Mouse (Mus musculus) CH12.LX (cell line): ENCODE results near the gene Hist1h2ag.

Experiments
- CTCF ChIP-seq, 2 experiments: IDR thresholded peaks in 1 of 2; conservative IDR thresholded peaks in 1 of 2; 2 replicates each; pipeline ENCODE4 v1.5.1; 2011 to 2012; ENCODE audit warnings: low read depth in 2 of 2, low read length in 2 of 2, improper control_type of control experiment in 1 of 2, inconsistent platforms in 1 of 2, mild to moderate bottlenecking in 1 of 2, moderate library complexity in 1 of 2
- JUND ChIP-seq: conservative IDR thresholded peaks from 2 replicates; pipeline ENCODE4 v1.6.1; 2011; ENCODE audit warnings: low read depth, low read length, improper control_type of control experiment
- MXI1 ChIP-seq: IDR thresholded peaks from 2 replicates; pipeline ENCODE4 v1.6.1; 2011; ENCODE audit warnings: mild to moderate bottlenecking, low read depth, low read length, improper control_type of control experiment

GRCm38 (mm10) chr13:22044432-22045155, 1.9 kb upstream of the Hist1h2ag start:
- TF ChIP-seq MXI1: 0 out of 2 replicates have a peak, but pooled peaks have one; percentile 41
- TF ChIP-seq CTCF (conservative IDR thresholded peaks at IDR 0.05 in 1 of 2, IDR thresholded peaks at IDR 0.05 in 1 of 2; ENCODE audit: low read depth in 2 of 2, low read length in 2 of 2): no peak
- TF ChIP-seq JUND: no peak
